Mouse (Mus musculus): ENCODE measurements at regions not wholly inside any gene's neighbourhood (a gene's known extent, or its start where the extent isn't known, plus 50 kb on each side); places are given as distances from the start of the nearest gene placed in this dataset.

GRCm38 (mm10) chr11:19554947-19555770 lies 369.0 kb upstream of the Spred2 start:
- Histone ChIP-seq H3K27ac (ENCODE audit: low read depth, low read length) (no peak overlapping the region), H3K4me1 (replicated peaks; ENCODE audit: control insufficient read depth, insufficient read depth, low read length) (no peaks in the 10 kb centered on the region), H3K9me3 (ENCODE audit: control insufficient read depth) (no peaks in the 10 kb centered on the region), H3K4me3 (ENCODE audit: low read depth, low read length) (no peak overlapping the region), H3K27me3 (replicated peaks; ENCODE audit: control insufficient read depth, insufficient read depth, low read length) (no peaks in the 10 kb centered on the region), H3K4me2 (replicated peaks; ENCODE audit: low read depth) (no peak overlapping the region), H3K36me3 (ENCODE audit: control insufficient read depth, insufficient read depth) (no peaks in the 10 kb centered on the region), H3K9ac (ENCODE audit: low read depth, low read length) (no peak overlapping the region)
- no peak for TF ChIP-seq CTCF (IDR thresholded peaks at IDR 0.05; ENCODE audit: low read depth)
- WGBS = 77% methylated on average over 9 of the region's 9 CpGs
- no peak for ATAC-seq

- no peaks in the 10 kb centered on the region for H3K36me3 ChIP-seq (ENCODE audit: control insufficient read depth, insufficient read depth)
- 86% methylated on average over 7 of the region's 7 CpGs for WGBS
- H3K9me3 ChIP-seq (ENCODE audit: control insufficient read depth) = no peaks in the 10 kb centered on the region
- no peak overlapping the region for H3K4me2 ChIP-seq (replicated peaks; ENCODE audit: low read depth)
- no peak overlapping the region for H3K9ac ChIP-seq (ENCODE audit: low read depth, low read length)
- ATAC-seq = no peak
- H3K4me3 ChIP-seq (ENCODE audit: low read depth, low read length) = no peak overlapping the region
- H3K27ac ChIP-seq (ENCODE audit: low read depth, low read length) = no peak overlapping the region
- no peak for TF ChIP-seq CTCF (IDR thresholded peaks at IDR 0.05; ENCODE audit: low read depth)
- no peaks in the 10 kb centered on the region for H3K4me1 ChIP-seq (replicated peaks; ENCODE audit: control insufficient read depth, insufficient read depth, low read length)
- H3K27me3 ChIP-seq (replicated peaks; ENCODE audit: control insufficient read depth, insufficient read depth, low read length) = no peaks in the 10 kb centered on the region
Observed at GRCm38 (mm10) chr11:19560452-19560851, 363.7 kb upstream of the Spred2 start.

GRCm38 (mm10) chr11:19562668-19563067 lies 361.5 kb upstream of the Spred2 start:
- no peak overlapping the region for H3K4me3 ChIP-seq (ENCODE audit: low read depth, low read length)
- no peak overlapping the region for H3K9ac ChIP-seq (ENCODE audit: low read depth, low read length)
- WGBS = 91% methylated on average over 4 of the region's 4 CpGs
- H3K4me2 ChIP-seq (replicated peaks; ENCODE audit: low read depth) = no peak overlapping the region
- no peaks in the 10 kb centered on the region for H3K4me1 ChIP-seq (replicated peaks; ENCODE audit: control insufficient read depth, insufficient read depth, low read length)
- no peaks in the 10 kb centered on the region for H3K36me3 ChIP-seq (ENCODE audit: control insufficient read depth, insufficient read depth)
- H3K9me3 ChIP-seq (ENCODE audit: control insufficient read depth) = no peaks in the 10 kb centered on the region
- ATAC-seq = no peak
- no peak overlapping the region for H3K27ac ChIP-seq (ENCODE audit: low read depth, low read length)
- no peaks in the 10 kb centered on the region for H3K27me3 ChIP-seq (replicated peaks; ENCODE audit: control insufficient read depth, insufficient read depth, low read length)
- TF ChIP-seq CTCF (IDR thresholded peaks at IDR 0.05; ENCODE audit: low read depth) = no peak

- TF ChIP-seq CTCF (IDR thresholded peaks at IDR 0.05; ENCODE audit: low read depth) = no peak
- 77% methylated on average over 7 of the region's 7 CpGs for WGBS
Observed at GRCm38 (mm10) chr11:19585228-19585627, 338.9 kb upstream of the Spred2 start.

GRCm38 (mm10) chr11:19592506-19593355 lies 331.4 kb upstream of the Spred2 start:
- 81% methylated on average over 6 of the region's 6 CpGs for WGBS
- no peak for ATAC-seq
- Histone ChIP-seq H3K4me1 (replicated peaks; ENCODE audit: control insufficient read depth, insufficient read depth, low read length) (no peaks in the 10 kb centered on the region), H3K9me3 (ENCODE audit: control insufficient read depth) (no peaks in the 10 kb centered on the region), H3K27me3 (replicated peaks; ENCODE audit: control insufficient read depth, insufficient read depth, low read length) (no peaks in the 10 kb centered on the region), H3K4me2 (replicated peaks; ENCODE audit: low read depth) (no peak overlapping the region), H3K27ac (ENCODE audit: low read depth, low read length) (no peak overlapping the region), H3K9ac (ENCODE audit: low read depth, low read length) (no peak overlapping the region), H3K36me3 (ENCODE audit: control insufficient read depth, insufficient read depth) (no peaks in the 10 kb centered on the region), H3K4me3 (ENCODE audit: low read depth, low read length) (no peak overlapping the region)
- TF ChIP-seq CTCF (IDR thresholded peaks at IDR 0.05; ENCODE audit: low read depth) = no peak

More at GRCm38 (mm10) chr11:19585228-19585627, 338.9 kb upstream of the Spred2 start:
- Histone ChIP-seq H3K4me3 (ENCODE audit: low read depth, low read length) (no peak overlapping the region), H3K9ac (ENCODE audit: low read depth, low read length) (no peak overlapping the region), H3K27me3 (replicated peaks; ENCODE audit: control insufficient read depth, insufficient read depth, low read length) (no peaks in the 10 kb centered on the region), H3K4me2 (replicated peaks; ENCODE audit: low read depth) (no peak overlapping the region), H3K9me3 (ENCODE audit: control insufficient read depth) (no peaks in the 10 kb centered on the region), H3K27ac (ENCODE audit: low read depth, low read length) (no peak overlapping the region), H3K36me3 (ENCODE audit: control insufficient read depth, insufficient read depth) (no peaks in the 10 kb centered on the region), H3K4me1 (replicated peaks; ENCODE audit: control insufficient read depth, insufficient read depth, low read length) (no peaks in the 10 kb centered on the region)
- ATAC-seq = no peak

- no peaks in the 10 kb centered on the region for H3K36me3 ChIP-seq (ENCODE audit: control insufficient read depth, insufficient read depth)
- H3K4me1 ChIP-seq (replicated peaks; ENCODE audit: control insufficient read depth, insufficient read depth, low read length) = no peaks in the 10 kb centered on the region
- H3K27ac ChIP-seq (ENCODE audit: low read depth, low read length) = no peak overlapping the region
- no peak overlapping the region for H3K4me3 ChIP-seq (ENCODE audit: low read depth, low read length)
- H3K9me3 ChIP-seq (ENCODE audit: control insufficient read depth) = no peaks in the 10 kb centered on the region
- no peaks in the 10 kb centered on the region for H3K27me3 ChIP-seq (replicated peaks; ENCODE audit: control insufficient read depth, insufficient read depth, low read length)
- WGBS = 56% methylated on average over 4 of the region's 4 CpGs
- H3K4me2 ChIP-seq (replicated peaks; ENCODE audit: low read depth) = no peak overlapping the region
- H3K9ac ChIP-seq (ENCODE audit: low read depth, low read length) = no peak overlapping the region
- no peak for ATAC-seq
- no peak for TF ChIP-seq CTCF (IDR thresholded peaks at IDR 0.05; ENCODE audit: low read depth)
Observed at GRCm38 (mm10) chr11:19595107-19595506, 329.1 kb upstream of the Spred2 start.
